Mouse (Mus musculus): ENCODE data around the gene Rassf6. TPM values are rescaled to one million over a fixed set of nuclear protein-coding genes. Genes with fewer than 3 reads are reported as not detected.
"Not testable (repeated sequence)": the region's sequence is repeated elsewhere in the genome, so short reads cannot be mapped to it uniquely, and the experiment has no call there.

The Rassf6 gene
- polyA plus RNA-seq, 1 experiment from 2014 or later = 0.27 TPM

GRCm38 (mm10) chr5:90612751-90613150, 27.7 kb downstream of the Rassf6 start:
- H3K27me3 ChIP-seq (ENCODE audit: control insufficient read depth, insufficient read depth, low read length) = not testable (repeated sequence)

GRCm38 (mm10) chr5:90611996-90612611, 28.4 kb downstream of the Rassf6 start:
- Histone ChIP-seq H3K4me3 (ENCODE audit: low read depth, low read length) (no peak overlapping the region), H3K36me3 (ENCODE audit: control insufficient read depth, insufficient read depth, low read length) (no peaks in the 10 kb centered on the region), H3K27me3 (ENCODE audit: control insufficient read depth, insufficient read depth, low read length) (no peaks in the 10 kb centered on the region), H3K9me3 (ENCODE audit: control insufficient read depth, low read length) (no peaks in the 10 kb centered on the region), H3K4me2 (no peak overlapping the region), H3K9ac (ENCODE audit: low read length) (no peak overlapping the region), H3K27ac (ENCODE audit: low read depth, low read length) (no peak overlapping the region), H3K4me1 (ENCODE audit: control insufficient read depth, insufficient read depth, low read length) (no peaks in the 10 kb centered on the region)
- no peak for DNase-seq (ENCODE audit: low spot score, missing footprints)
- no peak for ATAC-seq (ENCODE audit: low FRiP score)
- WGBS = 89% methylated on average over 6 of the region's 6 CpGs

More at GRCm38 (mm10) chr5:90612751-90613150, 27.7 kb downstream of the Rassf6 start:
- DNase-seq (ENCODE audit: low spot score, missing footprints); H3K9me3 ChIP-seq (ENCODE audit: control insufficient read depth, low read length); H3K4me1 ChIP-seq (ENCODE audit: control insufficient read depth, insufficient read depth, low read length); H3K27ac ChIP-seq (ENCODE audit: low read depth, low read length); H3K9ac ChIP-seq (ENCODE audit: low read length); H3K36me3 ChIP-seq (ENCODE audit: control insufficient read depth, insufficient read depth, low read length); H3K4me2 ChIP-seq; H3K4me3 ChIP-seq (ENCODE audit: low read depth, low read length); ATAC-seq (ENCODE audit: low FRiP score): not testable (repeated sequence)
- WGBS = 92% methylated on average over 1 of the region's 1 CpGs

- DNase-seq (ENCODE audit: low spot score, missing footprints) (no peak), ATAC-seq (ENCODE audit: low FRiP score) (no peak)
- no peak overlapping the region for H3K27ac ChIP-seq (ENCODE audit: low read depth, low read length)
- 96% methylated on average over 3 of the region's 3 CpGs for WGBS
- no peaks in the 10 kb centered on the region for H3K4me1 ChIP-seq (ENCODE audit: control insufficient read depth, insufficient read depth, low read length)
- no peak overlapping the region for H3K4me2 ChIP-seq
- no peaks in the 10 kb centered on the region for H3K9me3 ChIP-seq (ENCODE audit: control insufficient read depth, low read length)
- H3K9ac ChIP-seq (ENCODE audit: low read length) = no peak overlapping the region
- no peaks in the 10 kb centered on the region for H3K27me3 ChIP-seq (ENCODE audit: control insufficient read depth, insufficient read depth, low read length)
- no peak overlapping the region for H3K4me3 ChIP-seq (ENCODE audit: low read depth, low read length)
- H3K36me3 ChIP-seq (ENCODE audit: control insufficient read depth, insufficient read depth, low read length) = no peaks in the 10 kb centered on the region
Measured at GRCm38 (mm10) chr5:90611388-90611787, 29.1 kb downstream of the Rassf6 start.

DNA sequence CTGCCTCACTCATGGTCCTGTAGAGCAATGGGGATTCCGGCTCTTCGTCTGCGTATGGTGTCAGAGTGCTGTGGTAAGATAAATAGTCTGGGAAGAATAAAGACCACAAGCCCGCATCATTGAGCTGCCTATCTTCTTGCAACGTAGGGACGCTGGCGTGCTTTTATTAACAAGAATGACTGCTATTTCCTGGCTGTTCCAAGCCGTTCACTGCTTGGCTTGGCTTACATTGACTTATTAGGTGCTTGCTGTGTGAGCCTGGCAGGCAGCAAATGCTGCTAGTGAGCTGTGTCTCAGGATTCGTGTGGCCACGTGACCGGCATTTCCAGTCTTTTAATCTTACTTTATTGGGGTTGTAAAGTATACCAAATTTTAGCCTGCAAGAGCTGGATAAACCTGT, 31.6 kb downstream of the Rassf6 start:
- Histone ChIP-seq H3K36me3 (ENCODE audit: control insufficient read depth, insufficient read depth, low read length) (no peaks in the 10 kb centered on the region), H3K4me3 (ENCODE audit: low read depth, low read length) (no peak overlapping the region), H3K4me1 (ENCODE audit: control insufficient read depth, insufficient read depth, low read length) (no peaks in the 10 kb centered on the region), H3K27ac (ENCODE audit: low read depth, low read length) (no peak overlapping the region), H3K4me2 (no peak overlapping the region), H3K9me3 (ENCODE audit: control insufficient read depth, low read length) (no peaks in the 10 kb centered on the region), H3K27me3 (ENCODE audit: control insufficient read depth, insufficient read depth, low read length) (no peaks in the 10 kb centered on the region), H3K9ac (ENCODE audit: low read length) (no peak overlapping the region)
- DNase-seq (ENCODE audit: low spot score, missing footprints) (no peak), ATAC-seq (ENCODE audit: low FRiP score) (no peak)
- WGBS = 81% methylated on average over 11 of the region's 11 CpGs

DNA sequence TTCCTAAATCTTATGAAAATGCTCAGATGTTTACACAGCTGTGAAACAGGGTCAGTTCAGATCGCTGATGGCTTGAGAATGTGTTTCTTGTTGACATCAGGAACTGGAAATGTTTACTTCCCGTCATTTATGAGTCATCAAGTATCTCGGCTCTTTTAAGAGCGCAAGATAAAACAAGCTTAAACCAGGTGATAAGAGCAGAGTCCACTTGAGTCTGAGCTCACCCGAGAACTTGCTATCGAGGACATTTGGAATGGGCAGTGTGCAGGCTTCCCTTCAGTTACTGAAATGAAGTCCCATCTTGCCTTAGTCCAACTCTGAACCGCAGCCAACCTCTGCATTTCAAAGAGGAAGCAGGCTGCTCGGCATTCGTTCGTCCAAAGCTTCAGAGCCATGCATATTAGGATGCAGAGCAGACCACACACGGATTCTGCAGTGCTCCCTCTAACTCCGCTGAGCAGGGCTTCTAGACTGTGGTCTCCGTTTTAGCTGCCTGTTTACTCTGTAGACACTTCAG, 37.0 kb downstream of the Rassf6 start:
- H3K9me3 ChIP-seq (ENCODE audit: control insufficient read depth, low read length) = no peaks in the 10 kb centered on the region
- H3K27ac ChIP-seq (ENCODE audit: low read depth, low read length) = no peak overlapping the region
- 74% methylated on average over 13 of the region's 13 CpGs for WGBS
- no peak overlapping the region for H3K4me2 ChIP-seq
- no peaks in the 10 kb centered on the region for H3K27me3 ChIP-seq (ENCODE audit: control insufficient read depth, insufficient read depth, low read length)
- no peaks in the 10 kb centered on the region for H3K4me1 ChIP-seq (ENCODE audit: control insufficient read depth, insufficient read depth, low read length)
- DNase-seq (ENCODE audit: low spot score, missing footprints) (no peak), ATAC-seq (ENCODE audit: low FRiP score) (no peak)
- H3K4me3 ChIP-seq (ENCODE audit: low read depth, low read length) = no peak overlapping the region
- H3K9ac ChIP-seq (ENCODE audit: low read length) = no peak overlapping the region
- no peaks in the 10 kb centered on the region for H3K36me3 ChIP-seq (ENCODE audit: control insufficient read depth, insufficient read depth, low read length)

GRCm38 (mm10) chr5:90601469-90601868, 39.0 kb downstream of the Rassf6 start:
- Histone ChIP-seq H3K9ac (ENCODE audit: low read length) (no peak overlapping the region), H3K4me2 (no peak overlapping the region), H3K36me3 (ENCODE audit: control insufficient read depth, insufficient read depth, low read length) (no peaks in the 10 kb centered on the region), H3K9me3 (ENCODE audit: control insufficient read depth, low read length) (no peaks in the 10 kb centered on the region), H3K27ac (ENCODE audit: low read depth, low read length) (no peak overlapping the region), H3K4me3 (ENCODE audit: low read depth, low read length) (no peak overlapping the region), H3K27me3 (ENCODE audit: control insufficient read depth, insufficient read depth, low read length) (no peaks in the 10 kb centered on the region), H3K4me1 (ENCODE audit: control insufficient read depth, insufficient read depth, low read length) (no peaks in the 10 kb centered on the region)
- DNase-seq (ENCODE audit: low spot score, missing footprints) = peak; percentile 94
- WGBS = 24% methylated on average over 6 of the region's 6 CpGs
- ATAC-seq (ENCODE audit: low FRiP score) = peak; percentile 33; the same call in 1 of the 2 replicates

GRCm38 (mm10) chr5:90596155-90596554, 44.3 kb downstream of the Rassf6 start:
- ATAC-seq (ENCODE audit: low FRiP score) (no peak), DNase-seq (ENCODE audit: low spot score, missing footprints) (no peak)
- H3K36me3 ChIP-seq (ENCODE audit: control insufficient read depth, insufficient read depth, low read length) = no peaks in the 10 kb centered on the region
- H3K4me1 ChIP-seq (ENCODE audit: control insufficient read depth, insufficient read depth, low read length) = no peaks in the 10 kb centered on the region
- H3K27ac ChIP-seq (ENCODE audit: low read depth, low read length) = no peak overlapping the region
- no peak overlapping the region for H3K4me3 ChIP-seq (ENCODE audit: low read depth, low read length)
- WGBS = 87% methylated on average over 6 of the region's 6 CpGs
- H3K9me3 ChIP-seq (ENCODE audit: control insufficient read depth, low read length) = no peaks in the 10 kb centered on the region
- H3K27me3 ChIP-seq (ENCODE audit: control insufficient read depth, insufficient read depth, low read length) = no peaks in the 10 kb centered on the region
- no peak overlapping the region for H3K9ac ChIP-seq (ENCODE audit: low read length)
- no peak overlapping the region for H3K4me2 ChIP-seq

- H3K4me2 ChIP-seq = no peak overlapping the region
- no peak for DNase-seq (ENCODE audit: low spot score, missing footprints)
- H3K36me3 ChIP-seq (ENCODE audit: control insufficient read depth, insufficient read depth, low read length) = no peaks in the 10 kb centered on the region
- H3K9ac ChIP-seq (ENCODE audit: low read length) = no peak overlapping the region
- H3K27me3 ChIP-seq (ENCODE audit: control insufficient read depth, insufficient read depth, low read length) = no peaks in the 10 kb centered on the region
- no peak for ATAC-seq (ENCODE audit: low FRiP score)
- H3K4me3 ChIP-seq (ENCODE audit: low read depth, low read length) = no peak overlapping the region
- no peaks in the 10 kb centered on the region for H3K4me1 ChIP-seq (ENCODE audit: control insufficient read depth, insufficient read depth, low read length)
- H3K9me3 ChIP-seq (ENCODE audit: control insufficient read depth, low read length) = no peaks in the 10 kb centered on the region
- H3K27ac ChIP-seq (ENCODE audit: low read depth, low read length) = no peak overlapping the region
- 91% methylated on average over 13 of the region's 13 CpGs for WGBS
Measured at GRCm38 (mm10) chr5:90594945-90595344, 45.5 kb downstream of the Rassf6 start.

GRCm38 (mm10) chr5:90591936-90592335, 48.5 kb downstream of the Rassf6 start:
- Histone ChIP-seq H3K4me1 (ENCODE audit: control insufficient read depth, insufficient read depth, low read length) (no peaks in the 10 kb centered on the region; the same call in 1 of the 2 replicates), H3K4me2 (no peak overlapping the region), H3K36me3 (ENCODE audit: control insufficient read depth, insufficient read depth, low read length) (no peaks in the 10 kb centered on the region), H3K9ac (ENCODE audit: low read length) (no peak overlapping the region), H3K9me3 (ENCODE audit: control insufficient read depth, low read length) (no peaks in the 10 kb centered on the region), H3K27ac (ENCODE audit: low read depth, low read length) (no peak overlapping the region), H3K4me3 (ENCODE audit: low read depth, low read length) (no peak overlapping the region), H3K27me3 (ENCODE audit: control insufficient read depth, insufficient read depth, low read length) (no peaks in the 10 kb centered on the region)
- WGBS = 91% methylated on average over 6 of the region's 6 CpGs
- DNase-seq (ENCODE audit: low spot score, missing footprints) = no peak
- ATAC-seq (ENCODE audit: low FRiP score) = no peak
